Mouse (Mus musculus) Patski (cell line): ENCODE measurements around the gene Slc5a2. TPM values are rescaled to one million over a fixed set of nuclear protein-coding genes. Genes with fewer than 3 reads are reported as not detected.

ENCODE experiments used
- ATAC-seq: fragments of 100-300 bp; one replicate; pipeline ENCODE4 v1.8.0; 2021
- CTCF ChIA-PET: fragments of 350-600 bp; sonication (Branson Sonifier 250); formaldehyde crosslinking; loops from one replicate; lab custom pipeline; 2022; ENCODE audit warnings: inconsistent platforms; lab: Charles Lee
- POLR2A ChIA-PET: fragments of 350-600 bp; sonication (Branson Sonifier 250); formaldehyde crosslinking; loops from one replicate; lab custom pipeline; 2022; ENCODE audit warnings: antibody characterized with exemption, inconsistent platforms; lab: Charles Lee
- DNase-seq: peaks from one replicate; pipeline ENCODE4 v3.0.0-alpha.2; 2011; ENCODE audit warnings: low read depth, low spot score
- H3K27me3 ChIP-seq: fragments of 371-371 bp; one replicate; pipeline ENCODE4 v1.5.1; 2021
- CTCF ChIP-seq: fragments of 100-300 bp; IDR thresholded peaks from one replicate; pipeline ENCODE4 v1.5.1; 2021
- in situ Hi-C: fragments of 300-500 bp; cut with MboI; formaldehyde crosslinking; loops from 3 replicates; pipeline ENCODE4 v1.11.1; 2018; ENCODE audit warnings: low pct_unique_long_range_greater_than_20kb, mixed read lengths
- polyA plus RNA-seq: library from polyadenylated mRNA; unstranded; gene quantifications from one replicate; pipeline ENCODE4 v1.2.3, GENCODE M21; 2021

Slc5a2 gene
- polyA plus RNA-seq, 1 experiment from 2014 or later: 0.27 TPM

GRCm38 (mm10) chr7:128271496-128271895, 6.0 kb downstream of the Slc5a2 start:
- no peak for TF ChIP-seq CTCF
- ATAC-seq: no peak
- DNase-seq: no peak
- ChIA-PET POLR2A (interaction anchor here (0.6 kb wide), 1 partner anchor 45 kb away, joined by 3 read pairs; no protein-coding TSS in a partner anchor), CTCF (interaction anchor here (1.7 kb wide), 1 partner anchor 9 kb away, joined by 4 read pairs; no protein-coding TSS in a partner anchor)
- in situ Hi-C loops: no loop called here
- no peaks in the 10 kb centered on the region for H3K27me3 ChIP-seq

DNA sequence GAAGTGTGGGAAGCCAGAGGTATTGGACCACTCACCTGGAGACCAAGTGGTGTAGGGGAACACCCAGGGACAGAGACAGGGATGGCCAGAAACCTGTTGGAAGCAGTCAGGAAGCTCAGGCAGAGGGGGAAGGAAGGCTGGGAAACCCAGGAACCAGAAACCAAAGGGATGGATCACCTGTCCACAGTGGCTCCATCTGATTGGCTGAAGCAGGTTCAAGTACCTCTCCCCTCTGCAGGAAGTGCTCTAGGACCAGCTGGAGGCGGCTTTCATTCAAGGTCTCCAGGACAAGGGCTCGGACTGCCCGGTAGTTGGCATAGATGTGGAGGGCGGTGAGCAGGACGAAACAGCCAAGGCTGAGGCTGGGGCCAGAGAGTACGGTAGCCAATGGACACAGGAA, 10.6 kb downstream of the Slc5a2 start:
- in situ Hi-C loops: no loop called here

DNA sequence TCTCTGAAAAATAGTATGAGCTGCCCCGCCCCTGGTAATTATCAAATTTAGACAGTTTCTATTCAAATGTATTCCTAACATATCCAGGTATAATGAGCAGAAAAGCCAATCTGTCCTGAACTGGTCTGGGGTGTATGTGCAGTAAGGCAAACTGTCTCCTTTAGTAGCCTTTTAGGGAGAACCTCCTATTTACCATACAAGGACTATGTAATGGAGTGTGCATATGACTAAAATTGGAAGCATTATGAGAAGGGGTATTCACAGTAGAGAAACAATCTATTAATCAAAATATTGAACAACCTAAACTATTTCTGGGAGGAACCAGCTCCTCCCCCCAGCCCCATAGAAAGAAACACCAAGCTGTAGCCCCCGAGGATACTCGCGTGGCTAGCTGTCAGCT, 14.3 kb downstream of the Slc5a2 start:
- POLR2A ChIA-PET: no interaction called here
- no peak for DNase-seq
- no peak for TF ChIP-seq CTCF
- H3K27me3 ChIP-seq: no peaks in the 10 kb centered on the region
- CTCF ChIA-PET: no interaction called here
- in situ Hi-C loops: no loop called here
- no peak for ATAC-seq

More for the DNA sequence above, 10.6 kb downstream of the Slc5a2 start:
- ATAC-seq (no peak), DNase-seq (no peak)
- ChIA-PET POLR2A (no interaction called here), CTCF (no interaction called here)
- no peaks in the 10 kb centered on the region for H3K27me3 ChIP-seq
- no peak for TF ChIP-seq CTCF

- no peaks in the 10 kb centered on the region for H3K27me3 ChIP-seq
- in situ Hi-C loops: no loop called here
- no peak for DNase-seq
- no peak for ATAC-seq
- CTCF ChIA-PET: no interaction called here
- POLR2A ChIA-PET: no interaction called here
- TF ChIP-seq CTCF: no peak
Measured at GRCm38 (mm10) chr7:128281765-128282164, 16.3 kb downstream of the Slc5a2 start.

DNA sequence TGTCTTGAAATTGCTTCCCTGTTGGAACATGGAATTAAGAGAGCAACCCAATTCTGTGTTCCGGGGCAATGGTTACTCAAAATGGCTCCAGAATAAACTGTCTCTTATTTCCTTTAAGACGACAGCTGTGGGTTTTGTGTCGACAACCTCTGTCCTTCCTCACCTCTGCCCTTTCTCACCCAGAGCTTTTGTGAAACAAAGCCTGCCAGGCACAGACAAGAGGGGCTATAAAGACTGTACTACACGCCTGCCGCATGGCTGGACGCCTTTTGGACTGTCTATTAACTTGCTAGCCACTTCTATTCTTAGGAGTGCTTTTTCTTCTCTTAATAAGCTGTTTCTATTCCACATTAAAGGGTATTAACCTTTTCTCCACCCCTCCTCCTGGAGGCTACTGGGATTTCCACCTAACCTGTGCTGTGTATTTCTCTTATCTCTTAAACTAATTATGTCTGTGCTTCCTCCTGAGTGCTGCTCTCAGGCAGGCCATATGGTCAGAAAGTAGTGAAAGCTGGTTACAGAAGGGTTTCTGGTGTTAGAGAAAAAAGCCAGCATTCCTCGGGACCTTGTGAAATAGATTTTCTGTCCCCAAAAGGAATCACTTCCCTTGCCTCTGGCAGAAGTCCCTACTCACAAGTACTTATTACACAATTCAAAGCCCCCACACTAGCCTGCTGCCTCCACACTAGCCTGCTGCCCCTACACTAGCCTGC, 17.2 kb downstream of the Slc5a2 start:
- no peaks in the 10 kb centered on the region for H3K27me3 ChIP-seq
- TF ChIP-seq CTCF: no peak
- CTCF ChIA-PET: no interaction called here
- ATAC-seq: no peak
- DNase-seq: no peak
- in situ Hi-C loops: no loop called here
- POLR2A ChIA-PET: no interaction called here

DNA sequence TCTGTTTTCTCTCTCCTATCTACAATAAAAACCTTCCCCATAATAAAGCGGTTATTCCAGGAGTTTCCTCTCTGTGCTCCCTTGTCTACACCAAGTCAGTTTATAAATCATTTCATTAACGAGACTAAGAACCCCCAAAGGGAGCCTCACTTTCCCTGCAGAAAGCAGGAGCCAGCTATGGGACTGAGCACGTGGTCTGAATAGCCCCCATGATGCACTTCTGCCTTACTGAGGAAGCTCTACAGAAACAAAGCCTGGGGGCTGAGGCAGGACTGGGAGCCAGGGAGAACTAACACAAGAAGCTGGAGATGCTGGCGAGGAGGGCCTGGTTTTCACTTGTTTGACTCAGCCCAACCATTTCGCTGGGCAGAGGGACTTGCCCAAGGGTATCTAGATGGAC, 18.6 kb downstream of the Slc5a2 start:
- H3K27me3 ChIP-seq: no peaks in the 10 kb centered on the region
- ChIA-PET POLR2A (no interaction called here), CTCF (no interaction called here)
- in situ Hi-C loops: no loop called here
- TF ChIP-seq CTCF: no peak
- DNase-seq: no peak
- ATAC-seq: no peak

GRCm38 (mm10) chr7:128285060-128285459, 19.6 kb downstream of the Slc5a2 start:
- H3K27me3 ChIP-seq: no peaks in the 10 kb centered on the region
- in situ Hi-C loops: no loop called here
- ATAC-seq (no peak), DNase-seq (no peak)
- TF ChIP-seq CTCF: no peak
- POLR2A ChIA-PET: no interaction called here
- CTCF ChIA-PET: no interaction called here

- POLR2A ChIA-PET: interaction anchor here (1.4 kb wide), 1 partner anchor 9 kb away, joined by 8 read pairs; the partner anchor contains the start of gene BC017158
- CTCF ChIA-PET: interaction anchor here (0.7 to 1.2 kb wide), 4 partner anchors 14 to 75 kb away, joined by 3 to 4 read pairs (median 3); partner anchors contain the start of genes Armc5 and Tgfb1i1
- no peaks in the 10 kb centered on the region for H3K27me3 ChIP-seq
- in situ Hi-C loops: no loop called here
- no peak for ATAC-seq
- TF ChIP-seq CTCF: no peak
- no peak for DNase-seq
Measured at GRCm38 (mm10) chr7:128288923-128289544, 23.6 kb downstream of the Slc5a2 start.

GRCm38 (mm10) chr7:128294785-128295184, 29.3 kb downstream of the Slc5a2 start:
- ChIA-PET POLR2A (no interaction called here), CTCF (no interaction called here)
- DNase-seq: no peak
- H3K27me3 ChIP-seq: no peaks in the 10 kb centered on the region
- in situ Hi-C loops: loop anchor here (5.0 to 10.0 kb wide), 2 partner anchors 47 to 400 kb away; partner anchors contain the start of gene Tgfb1i1
- TF ChIP-seq CTCF: no peak
- ATAC-seq: no peak

GRCm38 (mm10) chr7:128296514-128296913, 31.1 kb downstream of the Slc5a2 start:
- in situ Hi-C loops: loop anchor here (10.0 kb wide), 1 partner anchor 398 kb away; no protein-coding TSS in a partner anchor
- CTCF ChIA-PET: no interaction called here
- ATAC-seq (no peak), DNase-seq (no peak)
- POLR2A ChIA-PET: no interaction called here
- TF ChIP-seq CTCF: no peak
- no peaks in the 10 kb centered on the region for H3K27me3 ChIP-seq

GRCm38 (mm10) chr7:128297291-128297616, 31.8 kb downstream of the Slc5a2 start:
- in situ Hi-C loops: loop anchor here (10.0 kb wide), 1 partner anchor 398 kb away; no protein-coding TSS in a partner anchor
- CTCF ChIA-PET: interaction anchor here (1.6 kb wide), 1 partner anchor 10 kb away, joined by 5 read pairs; no protein-coding TSS in a partner anchor
- ATAC-seq: no peak
- no peak for DNase-seq
- TF ChIP-seq CTCF: no peak
- POLR2A ChIA-PET: interaction anchor here (1.2 to 2.0 kb wide), 2 partner anchors 8 to 47 kb away, joined by 4 to 8 read pairs; no protein-coding TSS in a partner anchor
- no peaks in the 10 kb centered on the region for H3K27me3 ChIP-seq
